Mouse (Mus musculus) kidney, adult 2 months (tissue): Measurements from ENCODE around the gene Frmd4b. TPM values are rescaled to one million over a fixed set of nuclear protein-coding genes. Genes with fewer than 3 reads are reported as not detected.

Experiments
- DNase-seq: peaks from one replicate; pipeline ENCODE4 v3.0.0; 2021
- H3K27ac ChIP-seq: fragments of 200-500 bp; 2 replicates; pipeline ENCODE4 v1.5.1; 2012; ENCODE audit warnings: low read depth, low read length, control low read depth, inconsistent platforms; ENCODE audit not compliant: insufficient read depth
- H3K27me3 ChIP-seq: fragments of 200-500 bp; replicated peaks from 2 replicates; pipeline ENCODE4 v1.6.1; 2012; ENCODE audit warnings: mild to moderate bottlenecking, moderate library complexity, low read length, inconsistent platforms; ENCODE audit not compliant: control insufficient read depth, insufficient read depth
- H3K36me3 ChIP-seq: fragments of 200-500 bp; 2 replicates; pipeline ENCODE4 v1.6.1; 2012; ENCODE audit warnings: mild to moderate bottlenecking, moderate library complexity, low read length, inconsistent platforms; ENCODE audit not compliant: control insufficient read depth, insufficient read depth
- H3K4me1 ChIP-seq: fragments of 200-500 bp; 2 replicates; pipeline ENCODE4 v1.6.1; 2011; ENCODE audit warnings: low read length; ENCODE audit not compliant: control insufficient read depth, insufficient read depth
- H3K4me3 ChIP-seq: fragments of 200-500 bp; 2 replicates; pipeline ENCODE4 v1.5.1; 2011; ENCODE audit warnings: mild to moderate bottlenecking, low read depth, low read length, control low read depth; ENCODE audit not compliant: insufficient read depth
- CTCF ChIP-seq: fragments of 200-500 bp; conservative IDR thresholded peaks from 2 replicates; pipeline ENCODE4 v1.5.1; 2011; ENCODE audit warnings: low read depth, mild to moderate bottlenecking, control low read depth, low read length, moderate library complexity, mixed read lengths; ENCODE audit not compliant: insufficient read depth, insufficient read length
- POLR2A ChIP-seq: fragments of 200-500 bp; IDR thresholded peaks from one replicate; pipeline ENCODE4 v1.6.1; 2011; ENCODE audit warnings: low read depth, low read length, control low read depth
- WGBS: fragments of 180-500 bp; shearing (Covaris S2); methylation state at CpG from one replicate; pipeline ENCODE4 v1.1.7; 2018; 5-methylcytosine and 5-hydroxymethylcytosine counted together
- polyA plus RNA-seq: library from polyadenylated mRNA; depleted of rRNA; stranded (reverse); fragments of >200 nt; gene quantifications from 2 replicates; pipeline ENCODE4 v1.2.3, GENCODE M21; 2012

The Frmd4b gene
- polyA plus RNA-seq, 1 experiment: 18.2 TPM

DNA sequence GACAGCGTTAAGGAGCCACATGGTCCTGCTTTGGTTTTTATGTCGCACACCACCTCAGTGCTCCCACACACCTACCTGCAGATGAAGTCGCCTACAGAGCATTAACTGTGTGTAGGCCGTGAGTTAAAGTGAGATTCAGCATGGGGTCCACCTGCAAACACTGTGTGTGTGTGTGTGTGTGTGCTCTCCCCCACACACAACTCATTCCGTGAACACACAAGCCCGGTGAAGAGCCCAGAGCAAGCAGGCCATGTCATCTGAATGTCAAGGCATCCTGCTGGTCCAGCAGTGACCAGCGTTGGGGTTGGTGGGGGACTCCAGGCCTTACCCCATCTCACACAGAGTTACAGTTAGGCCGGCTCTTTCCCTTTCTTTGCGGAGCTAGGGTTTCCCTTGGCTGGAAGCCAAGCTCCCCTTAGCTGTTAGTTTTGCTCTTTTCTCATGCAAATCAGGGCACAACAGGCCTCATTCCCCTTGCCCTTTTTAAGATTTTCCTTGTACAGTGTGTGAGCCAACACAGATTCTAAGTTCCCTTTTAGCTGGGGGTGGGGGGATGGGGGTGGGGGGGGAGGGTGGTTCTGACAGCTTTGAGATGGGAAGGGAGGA, 220.9 kb downstream of the Frmd4b start:
- 53% methylated on average over 9 of the region's 9 CpGs for WGBS
- H3K27me3 ChIP-seq: no peaks in the 10 kb centered on the region
- H3K4me3 ChIP-seq: no peak overlapping the region
- H3K4me1 ChIP-seq: peaks cover 2% of the 10 kb centered on the region; the same call in 1 of the 2 replicates
- no peaks in the 10 kb centered on the region for H3K36me3 ChIP-seq
- no peak for DNase-seq
- no peak for TF ChIP-seq POLR2A
- TF ChIP-seq CTCF: no peak
- H3K27ac ChIP-seq: no peak overlapping the region

DNA sequence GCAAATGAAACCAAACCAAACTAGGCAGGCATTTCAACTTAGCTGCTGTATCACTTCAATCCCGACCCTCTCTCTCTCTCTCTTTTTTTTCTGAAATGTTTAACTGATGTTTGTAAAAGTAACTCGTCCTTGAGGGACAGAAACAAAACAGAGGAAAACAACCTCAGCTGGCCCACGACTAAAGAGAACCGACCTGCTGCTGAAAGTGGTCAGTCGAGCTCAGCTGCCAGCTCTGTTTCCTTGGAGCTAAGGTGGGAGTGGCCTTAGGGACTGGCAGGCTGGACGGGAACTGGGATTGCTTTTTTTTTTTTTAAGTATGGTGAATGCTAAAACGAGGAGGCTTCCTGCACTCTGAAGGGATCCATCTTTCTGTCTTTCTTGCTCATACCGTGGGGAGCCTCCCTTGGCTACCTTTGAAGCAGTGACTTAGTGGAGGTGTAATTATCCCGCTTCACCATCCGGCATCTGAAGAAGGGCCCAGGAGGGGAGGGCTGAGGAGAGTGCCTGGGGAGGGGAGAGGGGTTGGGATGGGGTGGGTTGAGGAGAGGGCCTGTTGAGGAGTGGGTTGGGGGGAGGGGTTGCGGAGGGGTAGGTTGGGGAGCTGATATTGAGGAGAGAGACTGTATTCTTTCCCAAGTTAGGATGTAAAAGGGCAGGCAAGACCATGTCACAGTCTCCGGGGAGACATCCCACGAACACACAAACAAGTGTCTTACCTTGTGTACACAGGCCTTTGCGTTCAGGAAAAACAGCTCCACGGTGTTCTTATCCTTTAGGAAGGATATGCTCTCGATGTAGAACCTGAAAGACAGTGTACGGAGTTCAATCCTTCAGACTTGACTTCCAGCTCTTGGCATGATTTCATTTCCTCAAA, 221.6 kb downstream of the Frmd4b start:
- Histone ChIP-seq H3K4me3 (no peak overlapping the region), H3K27me3 (no peaks in the 10 kb centered on the region)
- peak; percentile 58 for DNase-seq

DNA sequence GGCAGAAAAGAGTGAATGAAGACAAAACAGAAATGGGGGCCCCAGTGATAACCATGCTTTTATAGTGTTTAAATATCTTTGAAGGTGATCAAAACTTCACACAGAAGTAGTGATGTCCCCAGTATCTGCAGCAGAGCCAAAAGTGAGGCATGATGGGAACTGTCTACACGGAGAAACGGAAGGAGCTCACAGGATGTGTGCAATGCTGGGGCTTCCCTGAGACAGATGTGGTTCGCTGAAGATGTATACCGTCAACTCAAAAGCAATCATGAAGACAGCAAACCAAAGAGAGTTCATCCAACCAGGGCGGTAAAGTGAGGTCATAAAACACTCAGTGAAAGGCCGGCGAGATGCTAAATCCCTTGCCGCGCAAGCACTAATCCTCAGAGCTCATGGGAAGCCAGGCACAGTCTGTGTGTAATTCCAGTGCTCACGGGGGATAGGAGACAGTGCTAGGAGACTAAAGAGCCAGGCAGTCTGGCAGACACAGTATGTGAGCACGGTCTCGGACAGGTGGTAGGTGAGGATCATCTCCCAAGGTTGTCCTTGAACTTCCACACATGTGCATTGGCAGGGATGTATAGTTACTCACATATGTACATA, 222.8 kb downstream of the Frmd4b start:
- DNase-seq: no peak
- H3K4me3 ChIP-seq: no peak overlapping the region
- no peak overlapping the region for H3K27ac ChIP-seq
- no peaks in the 10 kb centered on the region for H3K36me3 ChIP-seq
- H3K4me1 ChIP-seq: peaks cover 2% of the 10 kb centered on the region; the same call in 1 of the 2 replicates
- WGBS: 71% methylated on average over 12 of the region's 12 CpGs
- no peaks in the 10 kb centered on the region for H3K27me3 ChIP-seq
- TF ChIP-seq POLR2A (no peak), CTCF (no peak)

More for the DNA sequence above, 221.6 kb downstream of the Frmd4b start:
- WGBS: 41% methylated on average over 17 of the region's 17 CpGs
- Histone ChIP-seq H3K27ac (peak overlapping the region; percentile 41; the same call in 1 of the 2 replicates), H3K36me3 (no peaks in the 10 kb centered on the region), H3K4me1 (peaks cover 2% of the 10 kb centered on the region; the same call in 1 of the 2 replicates)
- TF ChIP-seq CTCF: no peak
- no peak for TF ChIP-seq POLR2A

DNA sequence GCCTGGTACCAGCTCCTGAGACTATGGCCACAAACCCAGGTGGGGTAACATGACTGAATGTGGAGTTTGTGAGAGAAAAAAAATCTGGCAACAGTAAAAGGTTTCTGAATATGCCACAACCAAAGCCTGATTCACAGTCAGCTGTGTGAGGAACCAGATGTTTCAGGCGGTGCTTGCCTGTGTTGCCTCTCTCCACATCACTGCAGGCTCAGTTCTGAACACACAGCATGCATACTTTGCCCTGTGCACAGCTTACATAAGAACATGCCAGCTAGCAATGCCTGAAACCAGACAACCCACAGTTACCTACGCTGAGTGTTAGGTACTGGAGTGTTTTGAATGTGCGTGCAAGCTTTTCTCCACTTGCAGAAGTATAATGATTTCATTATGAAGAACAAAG, 224.4 kb downstream of the Frmd4b start:
- Histone ChIP-seq H3K4me3 (no peak overlapping the region), H3K27ac (no peak overlapping the region), H3K36me3 (no peaks in the 10 kb centered on the region), H3K27me3 (no peaks in the 10 kb centered on the region), H3K4me1 (peaks cover 2% of the 10 kb centered on the region; the same call in 1 of the 2 replicates)
- TF ChIP-seq POLR2A: no peak
- WGBS: 89% methylated on average over 3 of the region's 3 CpGs
- no peak for DNase-seq

DNA sequence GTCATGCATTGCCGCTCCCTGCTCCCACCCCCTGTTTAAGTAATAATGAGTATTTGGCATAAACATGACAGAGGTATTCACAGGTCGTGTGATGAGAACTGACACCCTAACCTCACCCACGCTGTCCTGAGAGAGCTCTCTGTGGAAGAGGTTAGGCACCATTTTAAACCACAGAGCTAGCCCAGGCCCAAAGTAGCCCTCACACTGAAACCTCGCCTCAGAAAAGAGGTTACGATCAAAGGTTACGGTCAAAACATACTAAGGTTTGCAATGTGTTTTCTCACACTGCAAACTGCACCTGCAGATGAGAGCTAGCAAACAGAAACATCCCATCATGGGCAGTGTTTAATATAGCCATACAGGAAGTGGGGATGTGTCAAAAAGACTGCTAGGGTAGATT, 230.0 kb downstream of the Frmd4b start:
- Histone ChIP-seq H3K27ac (no peak overlapping the region), H3K4me3 (no peak overlapping the region), H3K27me3 (no peaks in the 10 kb centered on the region), H3K4me1 (no peaks in the 10 kb centered on the region), H3K36me3 (no peaks in the 10 kb centered on the region; the same call in 1 of the 2 replicates)
- no peak for DNase-seq
- TF ChIP-seq POLR2A: no peak
- no peak for TF ChIP-seq CTCF
- WGBS: 63% methylated on average over 6 of the region's 6 CpGs

DNA sequence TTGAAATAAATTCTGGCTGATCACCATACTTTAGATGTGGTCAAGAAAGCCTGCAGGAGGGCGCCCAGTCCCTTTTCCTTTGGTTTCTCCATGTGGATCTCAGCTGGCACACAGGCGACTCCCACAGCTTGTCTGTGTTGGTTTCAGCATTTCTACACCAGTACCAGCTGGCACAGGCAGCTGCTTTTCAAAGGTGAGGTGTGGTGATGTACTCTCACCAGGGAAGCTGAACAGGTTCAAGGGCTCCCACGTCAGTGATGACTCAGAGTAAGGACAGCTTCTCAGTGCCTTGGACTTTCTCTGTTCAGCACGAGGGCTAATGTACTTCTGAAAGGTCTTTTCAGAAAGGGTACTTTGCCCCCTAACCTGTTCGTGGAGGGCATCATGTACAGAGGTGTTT, 232.4 kb downstream of the Frmd4b start:
- no peak for DNase-seq
- H3K4me1 ChIP-seq: no peaks in the 10 kb centered on the region
- TF ChIP-seq POLR2A: no peak
- TF ChIP-seq CTCF: no peak
- no peak overlapping the region for H3K4me3 ChIP-seq
- 73% methylated on average over 5 of the region's 5 CpGs for WGBS
- H3K36me3 ChIP-seq: no peaks in the 10 kb centered on the region; the same call in 1 of the 2 replicates
- H3K27ac ChIP-seq: no peak overlapping the region
- H3K27me3 ChIP-seq: no peaks in the 10 kb centered on the region

DNA sequence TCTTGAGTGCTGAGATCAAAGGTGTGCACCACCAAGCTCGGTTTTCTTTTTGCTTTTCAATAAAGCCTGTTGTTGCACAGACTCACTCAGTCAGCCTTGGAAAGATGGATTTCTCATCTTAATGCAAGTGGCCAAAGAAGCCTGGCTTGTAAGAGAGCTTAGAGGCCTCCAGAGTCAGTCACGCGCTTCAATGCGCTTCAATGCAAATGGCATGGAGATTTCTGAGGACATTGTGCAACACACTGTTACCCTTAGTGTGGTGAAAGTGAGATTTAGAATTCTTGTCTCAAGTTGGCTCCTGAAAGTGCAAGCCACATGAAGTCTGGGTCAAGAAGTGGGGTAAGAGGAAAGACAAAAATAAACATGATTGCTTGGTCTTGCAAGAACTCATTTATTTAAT, 236.1 kb downstream of the Frmd4b start:
- Histone ChIP-seq H3K27me3 (no peaks in the 10 kb centered on the region), H3K36me3 (no peaks in the 10 kb centered on the region), H3K4me1 (no peaks in the 10 kb centered on the region), H3K4me3 (no peak overlapping the region), H3K27ac (no peak overlapping the region)
- 84% methylated on average over 4 of the region's 4 CpGs for WGBS
- TF ChIP-seq CTCF: no peak
- DNase-seq: no peak
